Mouse (Mus musculus): ENCODE measurements around the gene Gm5797.
"Not testable (repeated sequence)": the region's sequence is repeated elsewhere in the genome, so short reads cannot be mapped to it uniquely, and the experiment has no call there.

Gene Gm5797

DNA sequence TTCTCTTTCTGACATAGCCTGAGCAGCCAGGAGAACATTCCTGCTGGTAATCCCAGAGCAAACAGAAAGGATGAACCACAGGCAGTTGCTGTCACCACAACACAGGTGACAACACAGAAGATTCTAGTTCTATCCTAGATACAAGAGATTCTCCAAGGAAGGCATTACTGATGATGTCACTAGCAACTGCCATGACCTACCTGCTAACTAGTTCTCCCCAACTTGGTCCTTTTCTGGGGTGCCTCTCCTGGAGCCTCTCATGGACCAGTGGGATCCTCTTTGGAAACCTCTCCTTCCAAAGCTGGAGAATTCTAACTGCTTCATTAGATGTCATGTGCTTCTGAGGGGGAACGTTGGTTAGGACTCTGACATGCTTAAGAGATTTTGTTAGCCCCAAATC is at the start of gene Gm5797:
Gene Gm5797, minus strand, starts transcription at position 101 of the 400 bp plus-strand sequence.
- DNase-seq: not testable (repeated sequence)

DNA sequence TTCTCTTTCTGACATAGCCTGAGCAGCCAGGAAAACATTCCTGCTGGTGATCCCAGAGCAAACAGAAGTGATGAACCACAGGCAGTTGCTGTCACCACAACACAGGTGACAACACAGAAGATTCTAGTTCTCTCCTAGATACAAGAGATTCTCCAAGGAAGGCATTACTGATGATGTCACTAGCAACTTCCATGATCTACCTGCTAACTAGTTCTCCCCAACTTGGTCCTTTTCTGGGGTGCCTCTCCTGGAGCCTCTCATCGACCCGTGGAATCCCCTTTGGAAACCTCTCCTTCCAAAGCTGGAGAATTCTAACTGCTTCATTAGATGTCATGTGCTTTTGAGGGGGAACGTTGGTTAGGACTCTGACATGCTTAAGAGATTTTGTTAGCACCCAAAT is 32.8 kb upstream of the Gm5797 start, which contains the start of gene Gm8374:
Gene Gm8374, minus strand, starts transcription at position 101 of the 400 bp plus-strand sequence.
- DNase-seq: not testable (repeated sequence)

DNA sequence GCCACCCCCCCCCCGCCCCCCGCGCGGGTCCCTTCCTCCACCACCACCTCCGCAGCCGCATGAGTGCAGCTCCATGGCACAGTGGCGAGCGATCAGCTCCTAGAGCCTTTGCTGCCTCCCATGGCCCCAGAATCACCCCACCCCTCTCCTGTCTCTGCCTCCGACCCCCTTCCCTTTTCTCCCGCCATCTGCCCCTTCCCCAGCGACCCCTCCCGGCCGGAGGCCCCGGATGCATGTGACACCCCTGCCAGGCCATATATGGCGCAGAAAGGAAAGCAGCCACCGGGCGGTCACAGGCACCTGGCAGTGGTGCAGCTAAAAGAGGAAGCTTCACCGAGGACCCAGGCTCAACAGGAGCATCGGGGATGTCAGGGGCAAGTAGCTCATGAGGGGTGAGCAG is 17.1 kb downstream of the Gm5797 start:
- peak; percentile 22 to 26 for DNase-seq

DNA sequence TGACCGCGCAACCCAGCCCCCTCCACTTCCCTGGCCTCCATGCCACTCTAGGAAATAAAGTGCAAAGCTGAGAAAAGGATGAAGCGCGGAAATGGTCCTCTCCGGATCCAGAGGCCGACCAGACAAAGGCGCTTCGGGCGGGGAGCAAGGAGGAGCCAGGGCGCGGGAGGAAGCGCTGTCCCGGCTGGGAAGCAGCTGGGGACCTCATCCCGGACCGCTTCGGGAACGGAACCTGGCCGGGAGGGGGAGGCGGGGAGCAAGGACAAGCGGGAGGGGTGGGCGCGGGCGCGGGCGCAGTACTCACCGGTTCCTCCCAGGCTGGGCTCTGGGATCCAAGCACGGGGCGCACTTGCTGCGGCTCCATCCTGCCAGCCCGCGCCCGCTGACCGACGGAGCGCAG is 17.5 kb downstream of the Gm5797 start, which contains the start of gene Gm3739:
Gene Gm3739, minus strand, starts transcription at position 389 of the 400 bp plus-strand sequence.
- DNase-seq: peak; percentile 8 to 9
